Mouse (Mus musculus): ENCODE measurements around the gene Pld5. TPM values are rescaled to one million over a fixed set of nuclear protein-coding genes. Genes with fewer than 3 reads are reported as not detected.

The Pld5 gene
- polyA plus RNA-seq, 1 experiment from 2014 or later: 5.9 TPM

- no peak overlapping the region for H3K9ac ChIP-seq (replicated peaks; ENCODE audit: low read depth, low read length)
- no peak overlapping the region for H3K4me3 ChIP-seq (ENCODE audit: low read depth, low read length)
- H3K9me3 ChIP-seq (ENCODE audit: control insufficient read depth, low read length): no peaks in the 10 kb centered on the region
- WGBS: 54% methylated on average over 7 of the region's 7 CpGs
- ATAC-seq (ENCODE audit: low read depth): peak; percentile 74; the same call in 1 of the 2 replicates
- H3K27ac ChIP-seq (ENCODE audit: low read depth, low read length): no peak overlapping the region
- no peak overlapping the region for H3K4me2 ChIP-seq (ENCODE audit: low read depth, low read length)
- no peaks in the 10 kb centered on the region for H3K27me3 ChIP-seq (ENCODE audit: control insufficient read depth, insufficient read depth, low read length)
- no peaks in the 10 kb centered on the region for H3K4me1 ChIP-seq (ENCODE audit: control insufficient read depth, insufficient read depth, low read length)
- H3K36me3 ChIP-seq (ENCODE audit: control insufficient read depth, insufficient read depth, low read length): no peaks in the 10 kb centered on the region
Measured at GRCm38 (mm10) chr1:175923848-175924787, 351.0 kb downstream of the Pld5 start.

GRCm38 (mm10) chr1:175921091-175921490, 354.0 kb downstream of the Pld5 start:
- H3K27ac ChIP-seq (ENCODE audit: low read depth, low read length): no peak overlapping the region
- no peak overlapping the region for H3K4me3 ChIP-seq (ENCODE audit: low read depth, low read length)
- H3K4me1 ChIP-seq (ENCODE audit: control insufficient read depth, insufficient read depth, low read length): no peaks in the 10 kb centered on the region
- no peak for ATAC-seq (ENCODE audit: low read depth)
- WGBS: 90% methylated on average over 8 of the region's 8 CpGs
- no peaks in the 10 kb centered on the region for H3K9me3 ChIP-seq (ENCODE audit: control insufficient read depth, low read length)
- H3K36me3 ChIP-seq (ENCODE audit: control insufficient read depth, insufficient read depth, low read length): no peaks in the 10 kb centered on the region
- no peak overlapping the region for H3K9ac ChIP-seq (replicated peaks; ENCODE audit: low read depth, low read length)
- no peak overlapping the region for H3K4me2 ChIP-seq (ENCODE audit: low read depth, low read length)
- H3K27me3 ChIP-seq (ENCODE audit: control insufficient read depth, insufficient read depth, low read length): no peaks in the 10 kb centered on the region

- Histone ChIP-seq H3K9ac (replicated peaks; ENCODE audit: low read depth, low read length) (no peak within 1 kb of the TSS), H3K27ac (ENCODE audit: low read depth, low read length) (no peak within 1 kb of the TSS), H3K4me2 (ENCODE audit: low read depth, low read length) (no peak within 1 kb of the TSS), H3K36me3 (ENCODE audit: control insufficient read depth, insufficient read depth, low read length) (no peaks in the 10 kb centered on the region), H3K4me3 (ENCODE audit: low read depth, low read length) (no peak within 1 kb of the TSS), H3K27me3 (ENCODE audit: control insufficient read depth, insufficient read depth, low read length) (no peaks in the 10 kb centered on the region), H3K4me1 (ENCODE audit: control insufficient read depth, insufficient read depth, low read length) (no peaks in the 10 kb centered on the region), H3K9me3 (ENCODE audit: control insufficient read depth, low read length) (no peaks in the 10 kb centered on the region)
- no peak for ATAC-seq (ENCODE audit: low read depth)
- WGBS: 91% methylated on average over 9 of the region's 9 CpGs
Measured at GRCm38 (mm10) chr1:175920029-175920428, 355.1 kb downstream of the Pld5 start, which contains the start of gene Gm38100. Gm38100 (plus strand) TSS chr1:175920329.

DNA sequence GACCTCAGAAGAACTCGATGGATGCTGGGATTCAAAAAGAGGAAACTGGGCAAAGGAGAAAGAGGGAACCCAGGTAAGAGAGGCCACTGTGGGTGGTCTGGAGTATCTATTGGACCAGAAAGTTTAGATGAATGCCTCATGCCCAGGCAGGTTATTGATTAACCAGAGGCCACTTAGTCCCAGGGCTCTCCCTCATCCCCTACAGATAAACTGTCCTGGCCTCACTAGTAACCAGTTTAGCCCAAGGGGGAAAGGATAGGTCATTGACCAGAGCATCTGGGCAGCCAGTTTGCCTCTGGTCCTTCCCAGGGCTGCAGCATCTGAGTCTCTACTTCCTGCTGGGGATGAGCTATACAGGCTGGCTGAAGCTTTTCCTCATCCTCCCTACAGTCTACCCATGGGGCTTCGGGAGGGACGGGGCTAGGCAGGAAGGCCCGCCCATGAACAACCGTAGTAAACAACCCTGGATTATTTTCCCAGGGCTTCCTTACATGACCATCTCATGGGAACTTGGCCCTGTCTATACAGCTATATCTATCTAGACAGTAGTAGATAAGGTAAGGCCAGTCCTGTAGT, 361.3 kb downstream of the Pld5 start:
- no peak overlapping the region for H3K4me2 ChIP-seq (ENCODE audit: low read depth, low read length)
- H3K4me1 ChIP-seq (ENCODE audit: control insufficient read depth, insufficient read depth, low read length): no peaks in the 10 kb centered on the region
- no peak for ATAC-seq (ENCODE audit: low read depth)
- H3K9me3 ChIP-seq (ENCODE audit: control insufficient read depth, low read length): no peaks in the 10 kb centered on the region
- H3K27me3 ChIP-seq (ENCODE audit: control insufficient read depth, insufficient read depth, low read length): no peaks in the 10 kb centered on the region
- no peak overlapping the region for H3K9ac ChIP-seq (replicated peaks; ENCODE audit: low read depth, low read length)
- H3K36me3 ChIP-seq (ENCODE audit: control insufficient read depth, insufficient read depth, low read length): no peaks in the 10 kb centered on the region
- WGBS: 54% methylated on average over 5 of the region's 5 CpGs
- H3K27ac ChIP-seq (ENCODE audit: low read depth, low read length): no peak overlapping the region
- H3K4me3 ChIP-seq (ENCODE audit: low read depth, low read length): no peak overlapping the region

All from neural tube, embryonic 14.5 days (tissue).